Mouse (Mus musculus) lung, embryonic 14.5 days (tissue): ENCODE measurements at regions not wholly inside any gene's neighbourhood (a gene's known extent, or its start where the extent isn't known, plus 50 kb on each side); places are given as distances from the start of the nearest gene placed in this dataset.
A peak's percentile ranks its signal among the peaks of the same experiment; 100 is the strongest.

Experiments used
- ATAC-seq: fragments of 200-750 bp; cut with Nextera tagmentation; 2 replicates; pipeline ENCODE4 v1.8.0; 2017; ENCODE audit warnings: mild to moderate bottlenecking, moderate TSS enrichment, moderate library complexity; ENCODE audit not compliant: insufficient read depth
- DNase-seq: peaks from one replicate; pipeline ENCODE4 v3.0.0-alpha.2; 2015
- H3K27ac ChIP-seq: fragments of 300-500 bp; sonication (generic); 2 replicates; pipeline ENCODE4 v1.5.1; 2014; ENCODE audit warnings: low read depth, mild to moderate bottlenecking, moderate library complexity
- H3K27me3 ChIP-seq: fragments of 300-500 bp; sonication (generic); 2 replicates; pipeline ENCODE4 v1.6.1; 2014; ENCODE audit warnings: low read length, control low read depth; ENCODE audit not compliant: insufficient read depth
- H3K36me3 ChIP-seq: fragments of 300-500 bp; sonication (generic); 2 replicates; pipeline ENCODE4 v1.6.1; 2014; ENCODE audit warnings: control low read depth; ENCODE audit not compliant: insufficient read depth
- H3K4me1 ChIP-seq: fragments of 300-500 bp; sonication (generic); 2 replicates; pipeline ENCODE4 v1.6.1; 2014; ENCODE audit warnings: antibody characterized with exemption, control low read depth; ENCODE audit not compliant: insufficient read depth
- H3K4me2 ChIP-seq: fragments of 300-500 bp; sonication (generic); 2 replicates; pipeline ENCODE4 v1.6.1; 2014; ENCODE audit warnings: mild to moderate bottlenecking
- H3K4me3 ChIP-seq: fragments of 300-500 bp; sonication (generic); 2 replicates; pipeline ENCODE4 v1.5.1; 2014; ENCODE audit warnings: low read depth, low read length
- H3K9ac ChIP-seq: fragments of 300-500 bp; sonication (generic); 2 replicates; pipeline ENCODE4 v1.6.1; 2014
- H3K9me3 ChIP-seq: fragments of 300-500 bp; sonication (generic); 2 replicates; pipeline ENCODE4 v1.6.1; 2016; ENCODE audit warnings: low read depth, low read length, control low read depth
- CTCF ChIP-seq: IDR thresholded peaks from 2 replicates; pipeline ENCODE4 v1.5.1; 2016; ENCODE audit warnings: antibody characterized with exemption, low read depth
- WGBS: fragments of 180-500 bp; shearing (Covaris S2); extraction: QIAGEN DNeasy Blood & Tissue Kit; methylation state at CpG from one replicate; pipeline ENCODE4 v1.1.7; 2014; 5-methylcytosine and 5-hydroxymethylcytosine counted together

DNA sequence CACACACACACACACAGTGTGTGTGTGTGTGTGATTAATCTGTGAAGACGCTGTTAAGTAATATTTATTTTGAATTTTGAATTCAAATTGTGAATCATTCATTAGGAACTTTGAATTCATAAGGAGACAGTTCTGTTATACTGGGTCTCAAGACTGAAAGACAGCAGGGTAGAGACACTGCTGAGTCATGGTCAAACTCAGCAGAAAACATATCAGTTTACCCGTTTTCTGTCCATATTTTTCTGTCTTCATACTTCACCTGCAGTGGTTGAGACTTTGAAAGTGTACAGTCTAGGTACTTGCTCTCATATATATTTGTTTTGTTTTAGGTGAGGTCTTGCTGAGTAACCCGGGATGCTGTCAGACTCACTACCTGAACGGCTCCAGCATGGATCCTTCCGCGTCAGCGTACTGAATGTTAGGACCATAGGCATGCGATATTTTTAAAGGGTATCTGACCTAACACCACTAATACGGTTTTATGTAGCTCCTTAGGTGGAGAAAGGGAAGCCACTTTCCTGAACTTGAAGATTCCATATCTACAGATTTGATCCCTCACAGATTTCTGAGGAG lies 1104.6 kb upstream of the 2610301B20Rik start:
- peak overlapping the region; percentile 51 for H3K4me3 ChIP-seq
- DNase-seq = peak; percentile 42

DNA sequence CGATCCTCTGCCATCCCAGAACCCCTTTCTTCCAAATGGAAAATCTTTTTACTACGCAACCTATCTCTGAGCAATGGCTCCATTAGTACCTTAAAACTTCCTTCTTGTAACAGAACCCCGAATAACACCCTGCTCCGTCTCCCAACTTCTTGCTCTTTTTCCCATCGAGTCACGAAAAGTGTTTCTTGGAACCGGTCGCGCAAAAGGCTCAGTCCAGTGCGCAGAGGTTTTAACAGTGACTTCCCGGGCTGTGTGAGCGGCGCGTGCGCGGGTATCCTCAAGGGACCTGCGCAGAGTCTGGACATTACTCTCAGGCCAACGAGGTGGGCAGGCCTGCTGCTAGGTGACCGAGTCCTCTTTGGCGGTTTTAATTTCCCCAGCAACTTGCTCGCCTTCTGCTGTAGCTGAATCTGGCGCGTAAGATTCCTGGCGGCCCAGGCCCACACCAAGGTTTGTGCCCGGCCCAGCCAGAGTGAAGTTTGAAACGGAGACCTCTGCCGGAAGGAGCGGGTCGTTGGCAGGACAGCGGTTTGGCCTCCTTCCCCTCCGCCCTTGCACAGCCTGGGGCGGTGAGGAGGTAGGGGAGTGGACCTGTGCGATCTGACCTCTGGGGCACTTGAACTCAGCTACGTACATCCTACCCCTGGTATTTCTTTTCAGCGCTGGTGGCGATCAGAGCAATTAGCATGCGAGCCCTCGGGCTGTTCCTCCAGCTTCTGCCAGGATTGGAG lies 1103.8 kb upstream of the 2610301B20Rik start:
- H3K27me3 ChIP-seq = no peaks in the 10 kb centered on the region
- H3K4me3 ChIP-seq = peak overlapping the region; percentile 51
- no peaks in the 10 kb centered on the region for H3K36me3 ChIP-seq
- H3K9me3 ChIP-seq = no peaks in the 10 kb centered on the region
- H3K4me2 ChIP-seq = peak overlapping the region; percentile 84
- 2% methylated on average over 38 of the region's 38 CpGs for WGBS
- ATAC-seq (peak; percentile 91), DNase-seq (peak; percentile 78)
- peak overlapping the region; percentile 70; the same call in 1 of the 2 replicates for H3K27ac ChIP-seq
- no peaks in the 10 kb centered on the region for H3K4me1 ChIP-seq
- peak; percentile 56; the same call in 1 of the 2 replicates for TF ChIP-seq CTCF
- peak overlapping the region; percentile 66 for H3K9ac ChIP-seq

More for the DNA sequence above, 1104.6 kb upstream of the 2610301B20Rik start:
- 52% methylated on average over 9 of the region's 9 CpGs for WGBS
- no peak overlapping the region for H3K27ac ChIP-seq
- no peaks in the 10 kb centered on the region for H3K9me3 ChIP-seq
- H3K4me2 ChIP-seq = peak overlapping the region; percentile 84
- no peak for ATAC-seq
- H3K36me3 ChIP-seq = no peaks in the 10 kb centered on the region
- no peak for TF ChIP-seq CTCF
- no peaks in the 10 kb centered on the region for H3K4me1 ChIP-seq
- H3K9ac ChIP-seq = no peak overlapping the region
- no peaks in the 10 kb centered on the region for H3K27me3 ChIP-seq

DNA sequence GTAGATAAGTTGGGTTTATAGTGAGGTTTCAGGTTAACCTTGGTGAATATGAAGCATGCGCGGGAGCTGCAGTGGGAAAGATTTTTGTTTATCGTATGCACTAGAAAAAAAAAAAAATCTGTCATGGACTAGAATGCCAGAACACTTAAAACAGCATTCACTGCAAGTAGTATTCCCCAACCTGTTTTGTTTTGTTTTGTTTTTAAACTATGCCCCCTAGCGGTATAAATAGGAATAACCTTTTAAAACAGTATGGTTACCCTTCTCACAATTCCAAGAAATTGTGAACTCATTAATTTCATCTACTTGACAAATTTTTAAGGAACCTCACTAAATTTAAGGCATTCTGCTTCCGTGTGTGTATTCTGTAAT lies 1103.2 kb upstream of the 2610301B20Rik start:
- WGBS = 2% methylated on average over 5 of the region's 5 CpGs
- H3K9ac ChIP-seq = peak overlapping the region; percentile 66
- ATAC-seq = peak; percentile 57

DNA sequence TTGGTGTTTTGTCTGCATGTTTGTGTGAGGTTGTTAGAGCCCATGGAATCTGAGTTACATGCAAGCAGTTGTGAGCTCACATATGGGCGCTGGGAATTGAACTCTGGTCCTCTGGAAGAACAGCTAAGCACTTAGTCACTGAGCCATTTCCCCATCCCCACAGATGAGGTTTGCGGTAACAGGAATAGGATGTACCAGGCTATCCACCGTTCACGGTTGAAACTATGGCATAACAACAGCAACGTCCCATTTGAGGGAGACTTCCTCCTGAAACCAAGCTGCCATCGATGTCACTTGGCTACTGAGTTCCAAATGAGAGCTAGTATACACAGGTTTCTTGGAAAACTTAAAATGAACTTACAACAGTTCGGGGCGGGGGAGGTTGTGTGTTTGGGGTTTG lies 1095.9 kb upstream of the 2610301B20Rik start:
- H3K4me3 ChIP-seq = no peak overlapping the region
- 87% methylated on average over 8 of the region's 8 CpGs for WGBS
- H3K9me3 ChIP-seq = no peaks in the 10 kb centered on the region
- no peak overlapping the region for H3K27ac ChIP-seq
- ATAC-seq (no peak), DNase-seq (no peak)
- no peak overlapping the region for H3K4me2 ChIP-seq
- no peaks in the 10 kb centered on the region for H3K36me3 ChIP-seq
- no peaks in the 10 kb centered on the region for H3K4me1 ChIP-seq
- H3K27me3 ChIP-seq = no peaks in the 10 kb centered on the region
- no peak for TF ChIP-seq CTCF
- no peak overlapping the region for H3K9ac ChIP-seq

More for the DNA sequence above, 1103.2 kb upstream of the 2610301B20Rik start:
- no peaks in the 10 kb centered on the region for H3K36me3 ChIP-seq
- H3K27ac ChIP-seq = peak overlapping the region; percentile 70; the same call in 1 of the 2 replicates
- peak overlapping the region; percentile 84 for H3K4me2 ChIP-seq
- no peaks in the 10 kb centered on the region for H3K9me3 ChIP-seq
- peak; percentile 62 for TF ChIP-seq CTCF
- H3K27me3 ChIP-seq = no peaks in the 10 kb centered on the region
- peak overlapping the region; percentile 51 for H3K4me3 ChIP-seq
- no peaks in the 10 kb centered on the region for H3K4me1 ChIP-seq
- DNase-seq = peak; percentile 84

DNA sequence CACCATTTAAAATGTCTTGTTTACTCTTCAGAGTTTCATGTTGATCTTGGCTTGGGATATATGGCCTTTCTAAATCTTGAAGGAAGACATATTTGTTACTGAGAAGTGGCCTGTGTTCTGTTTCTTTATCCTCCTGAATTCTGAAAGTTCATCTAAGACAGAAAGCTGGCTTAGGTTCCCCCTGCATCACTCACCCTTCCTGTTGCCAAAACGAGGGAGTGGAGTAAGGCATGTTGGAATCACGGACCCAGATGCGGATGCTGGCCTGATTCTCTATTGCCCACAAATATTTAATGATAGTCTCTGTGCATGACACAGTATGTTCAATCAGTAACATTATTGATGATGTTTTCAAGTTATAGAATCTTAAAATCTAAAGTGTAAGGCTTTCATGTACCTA lies 1094.7 kb upstream of the 2610301B20Rik start:
- Histone ChIP-seq H3K4me1 (no peaks in the 10 kb centered on the region), H3K36me3 (no peaks in the 10 kb centered on the region), H3K27me3 (no peaks in the 10 kb centered on the region), H3K9me3 (no peaks in the 10 kb centered on the region), H3K4me2 (no peak overlapping the region), H3K27ac (no peak overlapping the region), H3K4me3 (no peak overlapping the region), H3K9ac (no peak overlapping the region)
- TF ChIP-seq CTCF = no peak
- WGBS = 72% methylated on average over 3 of the region's 3 CpGs
- no peak for ATAC-seq
- no peak for DNase-seq

DNA sequence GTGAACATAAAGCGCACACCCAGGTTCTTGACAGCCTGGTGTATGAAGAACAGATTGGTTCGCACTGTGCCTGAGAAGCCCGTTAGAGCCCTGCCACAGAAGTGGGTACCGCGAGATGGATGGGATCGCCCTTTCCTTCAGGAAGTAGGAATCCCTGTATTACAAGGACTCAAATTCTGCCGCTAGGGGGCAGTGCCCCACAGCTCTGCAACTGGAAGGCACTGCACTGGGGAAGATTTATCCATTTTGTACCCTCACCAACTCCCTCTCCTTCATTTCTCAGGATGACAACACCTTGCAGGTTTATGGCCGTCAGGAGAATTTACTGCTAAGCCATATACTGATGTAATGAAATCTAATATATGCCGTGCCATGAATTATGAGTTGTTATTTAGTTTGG lies 1094.1 kb upstream of the 2610301B20Rik start:
- ATAC-seq (peak; percentile 24; the same call in 1 of the 2 replicates), DNase-seq (peak; percentile 82)
- H3K9me3 ChIP-seq = no peaks in the 10 kb centered on the region
- 27% methylated on average over 9 of the region's 9 CpGs for WGBS
- H3K27me3 ChIP-seq = no peaks in the 10 kb centered on the region
- H3K4me3 ChIP-seq = no peak overlapping the region
- no peak overlapping the region for H3K4me2 ChIP-seq
- no peaks in the 10 kb centered on the region for H3K4me1 ChIP-seq
- peak; percentile 78 for TF ChIP-seq CTCF
- H3K36me3 ChIP-seq = no peaks in the 10 kb centered on the region
- no peak overlapping the region for H3K27ac ChIP-seq
- no peak overlapping the region for H3K9ac ChIP-seq

DNA sequence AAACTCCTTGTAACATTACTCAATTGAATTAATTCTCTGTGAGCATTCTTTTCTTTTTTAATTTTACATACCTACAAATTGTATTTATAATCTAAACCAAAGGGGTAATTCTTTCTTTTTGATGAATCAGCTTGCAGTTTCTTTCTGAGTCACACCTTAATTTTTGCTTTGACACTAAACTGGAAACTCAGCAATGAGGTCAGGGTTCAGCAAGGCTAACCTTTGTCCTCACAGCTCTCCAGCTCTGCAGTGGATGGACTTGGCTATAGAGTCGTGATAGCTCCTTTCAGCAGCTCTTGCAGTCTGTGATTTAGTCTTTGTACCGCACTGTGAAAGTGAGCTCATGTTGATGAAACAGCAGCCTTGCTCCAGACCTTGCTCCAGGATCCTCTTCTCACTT lies 1093.0 kb upstream of the 2610301B20Rik start:
- H3K4me3 ChIP-seq = no peak overlapping the region
- H3K4me2 ChIP-seq = no peak overlapping the region
- ATAC-seq (no peak), DNase-seq (no peak)
- no peaks in the 10 kb centered on the region for H3K36me3 ChIP-seq
- no peak for TF ChIP-seq CTCF
- 55% methylated on average over 2 of the region's 2 CpGs for WGBS
- no peak overlapping the region for H3K9ac ChIP-seq
- H3K27ac ChIP-seq = no peak overlapping the region
- no peaks in the 10 kb centered on the region for H3K4me1 ChIP-seq
- H3K9me3 ChIP-seq = no peaks in the 10 kb centered on the region
- H3K27me3 ChIP-seq = no peaks in the 10 kb centered on the region
